Mouse (Mus musculus): ENCODE measurements at regions not wholly inside any gene's neighbourhood (a gene's known extent, or its start where the extent isn't known, plus 50 kb on each side); places are given as distances from the start of the nearest gene placed in this dataset.
A peak's percentile ranks its signal among the peaks of the same experiment; 100 is the strongest.
"Not testable (repeated sequence)": the region's sequence is repeated elsewhere in the genome, so short reads cannot be mapped to it uniquely, and the experiment has no call there.

DNA sequence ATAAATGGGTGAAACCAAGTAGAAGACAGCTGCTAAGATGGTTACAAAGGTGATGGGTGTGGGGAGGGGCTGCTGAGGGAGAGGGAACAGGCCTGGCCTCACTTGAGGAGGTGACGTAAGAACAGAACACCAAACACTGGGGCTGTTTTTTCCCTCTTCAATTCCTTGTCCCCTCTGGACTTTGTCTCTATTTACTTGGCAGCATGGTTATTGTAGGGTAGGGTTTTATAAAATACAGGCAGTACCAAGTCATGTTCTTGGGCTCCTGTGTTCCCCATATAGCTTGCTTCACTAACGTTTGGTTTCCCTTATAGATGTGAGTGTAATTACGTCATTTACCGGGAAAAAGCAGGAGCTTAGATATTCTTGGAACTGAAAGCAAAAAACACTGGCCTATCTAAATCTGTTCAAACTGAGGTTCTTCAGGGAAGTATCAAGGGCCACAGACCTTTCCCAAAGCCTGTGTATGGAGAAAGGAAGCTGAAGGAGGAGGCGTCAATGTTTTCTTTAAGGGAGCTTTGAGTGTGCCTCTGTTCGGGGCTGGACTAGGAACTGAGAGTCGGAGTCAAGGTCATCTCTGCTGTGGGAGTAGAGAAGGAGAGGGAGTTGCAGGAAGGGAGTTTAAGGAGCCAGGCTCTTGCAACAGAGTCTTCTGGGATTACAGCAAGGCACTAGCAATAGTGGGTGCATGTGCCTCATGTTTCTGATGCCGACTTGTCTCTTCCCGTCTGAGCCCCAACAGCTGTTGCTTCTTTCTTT, 85.1 kb upstream of the Atp1b1 start:
- DNase-seq (ENCODE audit: low read depth) = no peak

DNA sequence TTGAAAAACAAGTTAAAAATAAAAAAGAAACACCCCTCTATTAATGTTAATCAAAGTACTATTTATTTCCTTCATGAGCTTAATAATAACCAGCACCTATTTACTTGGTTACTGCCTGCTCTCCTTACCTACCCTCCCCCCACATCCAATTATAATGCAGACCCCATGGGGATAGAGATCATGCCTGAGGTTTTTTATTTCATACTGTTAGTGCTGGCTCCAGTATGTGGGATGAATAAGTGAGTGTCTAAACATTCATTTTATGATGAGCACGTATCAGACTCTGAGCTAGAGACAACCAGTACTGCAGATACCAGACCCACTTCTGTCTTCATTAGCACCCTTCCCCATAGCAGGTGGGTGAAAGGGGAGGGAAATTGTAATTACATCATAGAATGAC, 83.6 kb upstream of the Atp1b1 start:
- DNase-seq (ENCODE audit: low read depth) = no peak

GRCm38 (mm10) chr1:164538304-164539043, 80.3 kb upstream of the Atp1b1 start:
- DNase-seq (ENCODE audit: low read depth) = no peak

GRCm38 (mm10) chr1:164537324-164537948, 79.3 kb upstream of the Atp1b1 start:
- DNase-seq (ENCODE audit: low read depth) = no peak

GRCm38 (mm10) chr1:164532196-164532595, 74.0 kb upstream of the Atp1b1 start:
- no peak for DNase-seq (ENCODE audit: low read depth)

DNA sequence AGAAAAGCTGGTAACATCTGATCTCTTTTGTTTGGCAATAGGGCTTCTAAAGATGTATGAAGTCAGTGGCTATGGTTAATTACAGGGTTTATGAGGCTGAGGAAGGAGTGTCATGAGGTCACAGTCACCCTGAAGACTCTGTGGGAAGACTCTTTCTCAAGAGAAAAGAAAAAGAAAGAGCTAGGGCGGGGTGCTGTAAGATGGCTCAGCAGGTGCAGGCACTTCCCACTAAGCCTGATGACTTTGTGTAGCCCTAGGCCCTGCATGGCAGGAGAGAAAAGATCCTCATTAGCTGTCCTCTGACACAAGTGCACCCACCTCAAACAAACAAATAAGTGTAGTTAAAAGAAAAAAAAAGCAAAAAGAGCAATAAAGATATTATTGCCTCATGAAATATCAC, 73.6 kb upstream of the Atp1b1 start:
- no peak for DNase-seq (ENCODE audit: low read depth)

GRCm38 (mm10) chr1:164526748-164527147, 68.6 kb upstream of the Atp1b1 start:
- DNase-seq (ENCODE audit: low read depth) = no peak

GRCm38 (mm10) chr1:164522377-164523150, 64.4 kb upstream of the Atp1b1 start:
- no peak for DNase-seq (ENCODE audit: low read depth)

DNA sequence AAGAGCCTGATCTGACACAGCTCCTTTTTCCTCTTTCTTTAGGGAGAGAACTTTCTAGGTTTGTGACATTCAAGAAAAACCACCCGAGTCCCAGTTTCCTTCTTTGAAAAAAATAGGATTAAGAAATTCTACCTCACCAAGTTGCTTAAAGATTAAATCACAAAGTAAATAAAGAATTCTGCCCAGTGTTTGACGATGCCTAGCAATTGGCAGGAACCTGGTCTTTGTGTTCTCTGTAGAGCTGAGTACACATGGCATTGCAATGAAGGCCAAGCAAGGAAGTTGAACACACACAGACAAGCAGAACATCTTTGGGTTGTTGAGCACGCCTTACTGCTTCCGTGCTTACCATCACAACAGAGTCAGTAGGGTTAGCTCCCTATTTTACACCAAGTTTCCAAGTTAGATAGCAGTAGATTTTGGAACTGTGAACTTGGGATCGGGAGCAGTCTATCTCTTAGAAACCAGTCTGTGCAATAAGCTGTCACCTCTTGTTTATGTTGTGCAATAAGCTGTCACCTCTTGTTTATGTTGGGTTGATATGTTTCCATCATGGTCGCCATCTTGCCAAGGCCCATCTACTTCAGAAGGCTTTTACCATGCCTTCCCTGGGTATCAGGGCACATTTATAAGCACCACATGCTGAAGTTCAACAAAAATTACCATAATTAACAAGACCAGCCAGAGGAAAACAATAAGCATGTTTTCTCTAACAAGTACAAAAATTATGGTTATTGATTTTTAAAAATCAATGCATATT, 63.4 kb upstream of the Atp1b1 start:
- no peak for DNase-seq (ENCODE audit: low read depth)

GRCm38 (mm10) chr1:164518866-164519265, 60.7 kb upstream of the Atp1b1 start:
- no peak for DNase-seq (ENCODE audit: low read depth)

DNA sequence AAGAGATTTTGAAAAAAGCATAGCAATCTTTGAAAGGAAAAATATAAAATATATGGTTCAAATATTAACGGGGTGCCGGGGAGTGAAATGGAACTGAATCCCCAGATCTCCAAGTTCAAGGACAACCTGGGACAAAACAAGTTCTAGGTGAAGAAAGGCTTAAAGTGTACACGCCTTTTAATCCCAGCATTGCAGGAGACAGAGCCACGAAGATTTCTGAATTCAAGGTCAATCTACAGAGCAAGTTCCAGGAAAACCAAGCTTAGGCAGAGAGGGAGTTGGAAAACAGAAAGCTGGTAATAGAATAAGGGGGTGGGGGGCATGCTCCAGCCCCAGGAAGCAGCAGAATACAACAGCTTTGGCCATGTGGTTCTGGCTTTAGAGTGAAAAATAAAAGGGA, 60.2 kb upstream of the Atp1b1 start:
- DNase-seq (ENCODE audit: low read depth) = no peak

GRCm38 (mm10) chr1:164517362-164517761, 59.2 kb upstream of the Atp1b1 start:
- DNase-seq (ENCODE audit: low read depth) = not testable (repeated sequence)

GRCm38 (mm10) chr1:164511628-164512385, 53.7 kb upstream of the Atp1b1 start:
- peak; percentile 2 for DNase-seq (ENCODE audit: low read depth)

GRCm38 (mm10) chr1:164509226-164509625, 51.1 kb upstream of the Atp1b1 start:
- no peak for DNase-seq (ENCODE audit: low read depth)

DNA sequence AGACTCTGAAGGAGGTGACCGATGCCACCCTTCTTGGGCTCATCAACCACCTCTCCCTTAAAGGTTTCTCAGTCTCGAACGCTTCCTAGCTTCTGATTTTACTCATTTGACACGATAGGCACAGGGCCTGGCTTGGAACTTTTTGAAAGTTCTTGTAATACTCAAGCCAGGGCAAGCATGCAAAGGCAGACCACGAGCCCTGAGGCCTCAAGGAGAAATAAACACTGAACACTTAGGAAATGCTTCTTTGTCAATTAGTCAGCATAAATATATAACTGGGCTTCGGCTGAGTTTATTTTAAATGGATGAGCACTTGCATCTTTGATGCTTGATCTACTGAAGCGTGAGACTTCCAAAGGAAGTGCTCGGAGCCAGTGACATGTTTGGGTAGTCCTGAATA, 50.4 kb upstream of the Atp1b1 start:
- no peak for DNase-seq (ENCODE audit: low read depth)

- no peak for DNase-seq (ENCODE audit: low read depth)
Measured at GRCm38 (mm10) chr1:164508106-164508505, 50.0 kb upstream of the Atp1b1 start.

Measured in 416B (cell line).